Mouse (Mus musculus) heart, adult 2 months (tissue): ENCODE measurements around the gene 4921511C20Rik. TPM values are rescaled to one million over a fixed set of nuclear protein-coding genes. Genes with fewer than 3 reads are reported as not detected.

ENCODE experiments used
- DNase-seq, 2 experiments: peaks; one replicate each; pipeline ENCODE4 v3.0.0; 2021
- H3K27ac ChIP-seq: fragments of 200-600 bp; 2 replicates; pipeline ENCODE4 v1.8.1; 2022
- H3K27me3 ChIP-seq: fragments of 200-500 bp; 2 replicates; pipeline ENCODE4 v1.6.1; 2012; ENCODE audit warnings: mild to moderate bottlenecking, low read length, inconsistent platforms, mixed read lengths; ENCODE audit not compliant: control insufficient read depth, insufficient read depth
- H3K36me3 ChIP-seq: fragments of 200-500 bp; 2 replicates; pipeline ENCODE4 v1.6.1; 2012; ENCODE audit warnings: low read length, inconsistent platforms; ENCODE audit not compliant: control insufficient read depth, insufficient read depth
- H3K4me1 ChIP-seq: fragments of 200-500 bp; 2 replicates; pipeline ENCODE4 v1.6.1; 2011; ENCODE audit warnings: low read length; ENCODE audit not compliant: control insufficient read depth, insufficient read depth
- H3K4me3 ChIP-seq: fragments of 200-600 bp; 2 replicates; pipeline ENCODE4 v1.8.1; 2022
- H3K79me2 ChIP-seq: fragments of 200-500 bp; replicated peaks from 2 replicates; pipeline ENCODE4 v1.6.1; 2012; ENCODE audit warnings: mild to moderate bottlenecking, inconsistent platforms, low read length, moderate library complexity, mixed read lengths; ENCODE audit not compliant: control insufficient read depth, insufficient read depth
- H3K9ac ChIP-seq: fragments of 200-500 bp; 2 replicates; pipeline ENCODE4 v1.6.1; 2012; ENCODE audit warnings: low read depth, mild to moderate bottlenecking, control low read depth, inconsistent platforms, low read length, mixed read lengths
- CTCF ChIP-seq: fragments of 200-600 bp; IDR thresholded peaks from 2 replicates; pipeline ENCODE4 v1.8.1; 2022; ENCODE audit warnings: antibody characterized with exemption, mild to moderate bottlenecking, moderate library complexity
- EP300 ChIP-seq: fragments of 200-500 bp; IDR thresholded peaks from 2 replicates; pipeline ENCODE4 v1.6.1; 2011; ENCODE audit warnings: low read depth, low read length, control low read depth; ENCODE audit not compliant: insufficient read depth
- POLR2A ChIP-seq: fragments of 200-500 bp; IDR thresholded peaks from 2 replicates; pipeline ENCODE4 v1.6.1; 2011; ENCODE audit warnings: mild to moderate bottlenecking, low read depth, low read length, control low read depth; ENCODE audit not compliant: insufficient read depth
- WGBS: fragments of 180-500 bp; shearing (Covaris S2); methylation state at CpG from one replicate; pipeline ENCODE4 v1.1.7; 2018; 5-methylcytosine and 5-hydroxymethylcytosine counted together
- intact Hi-C: fragments of 180-260 bp; cut with DNase I; formaldehyde crosslinking; loops from one replicate; pipeline ENCODE4 v1.15.1; 2025
- long read RNA-seq: library from polyadenylated mRNA; stranded (forward); transcript quantifications from one replicate; pipeline ENCODE4 v2.0.0, GENCODE M21; 2021
- polyA plus RNA-seq: library from polyadenylated mRNA; depleted of rRNA; stranded (reverse); fragments of >200 nt; gene quantifications from 2 replicates; pipeline ENCODE4 v1.2.3, GENCODE M21; 2012; rRNA removed
- total RNA-seq, 2 experiments: library from RNA; stranded (reverse); gene quantifications; 2 replicates each; pipeline ENCODE4 v1.2.3; 2021

The 4921511C20Rik gene
- total RNA-seq (not detected), polyA plus RNA-seq (not detected in 2 replicates)
- long read RNA-seq = 0 reads

- Histone ChIP-seq H3K27ac (no peak within 1 kb of the TSS), H3K36me3 (no peaks in the 10 kb centered on the region), H3K79me2 (no peaks in the 10 kb centered on the region), H3K27me3 (no peaks in the 10 kb centered on the region), H3K4me3 (no peak within 1 kb of the TSS), H3K9ac (no peak within 1 kb of the TSS), H3K4me1 (no peaks in the 10 kb centered on the region)
- DNase-seq = no peak
- WGBS = 53% methylated on average over 2 of the region's 2 CpGs
- TF ChIP-seq CTCF (no peak), EP300 (no peak), POLR2A (no peak)
- intact Hi-C loops = no loop called here
Observed at GRCm38 (mm10) chrX:127393993-127394392, at the start of gene 4921511C20Rik. TSS of gene 4921511C20Rik (plus strand) at chrX:127394293.
